Mouse (Mus musculus) small intestine, adult 2 months (tissue): ENCODE measurements around the gene Ncoa3. TPM values are rescaled to one million over a fixed set of nuclear protein-coding genes. Genes with fewer than 3 reads are reported as not detected.

ENCODE experiments used
- H3K27ac ChIP-seq: fragments of 200-500 bp; 2 replicates; pipeline ENCODE4 v1.5.1; 2012; ENCODE audit warnings: low read depth, low read length, control low read depth, inconsistent platforms; ENCODE audit not compliant: insufficient read depth
- H3K27me3 ChIP-seq: fragments of 200-500 bp; 2 replicates; pipeline ENCODE4 v1.6.1; 2012; ENCODE audit warnings: mild to moderate bottlenecking, moderate library complexity, low read length, inconsistent platforms; ENCODE audit not compliant: control insufficient read depth, insufficient read depth
- H3K36me3 ChIP-seq: fragments of 200-500 bp; 2 replicates; pipeline ENCODE4 v1.6.1; 2012; ENCODE audit warnings: mild to moderate bottlenecking, low read length, control low read depth, inconsistent platforms; ENCODE audit not compliant: control insufficient read depth, insufficient read depth
- H3K4me1 ChIP-seq: fragments of 200-500 bp; 2 replicates; pipeline ENCODE4 v1.6.1; 2012; ENCODE audit warnings: low read length, inconsistent platforms, mixed read lengths; ENCODE audit not compliant: control insufficient read depth, insufficient read depth, insufficient read length
- H3K4me3 ChIP-seq: fragments of 200-500 bp; 2 replicates; pipeline ENCODE4 v1.5.1; 2012; ENCODE audit warnings: low read depth, mild to moderate bottlenecking, control low read depth, inconsistent platforms, low read length, moderate library complexity
- CTCF ChIP-seq: fragments of 200-500 bp; IDR thresholded peaks from 2 replicates; pipeline ENCODE4 v1.5.1; 2012; ENCODE audit warnings: low read depth, mild to moderate bottlenecking, control low read depth, inconsistent platforms, low read length, moderate library complexity, mixed read lengths; ENCODE audit not compliant: insufficient replicate concordance, insufficient read length; ENCODE audit errors: extremely low read depth
- POLR2A ChIP-seq: fragments of 200-500 bp; IDR thresholded peaks from 2 replicates; pipeline ENCODE4 v1.6.1; 2012; ENCODE audit warnings: low read depth, mild to moderate bottlenecking, control low read depth, inconsistent platforms, low read length, moderate library complexity
- WGBS: fragments of 180-500 bp; shearing (Covaris S2); methylation state at CpG from one replicate; pipeline ENCODE4 v1.1.7; 2018; 5-methylcytosine and 5-hydroxymethylcytosine counted together
- polyA plus RNA-seq: library from polyadenylated mRNA; depleted of rRNA; stranded (reverse); fragments of >200 nt; gene quantifications from 2 replicates; pipeline ENCODE4 v1.2.3, GENCODE M21; 2012

The Ncoa3 gene
- polyA plus RNA-seq, 1 experiment, result 20.1 TPM

GRCm38 (mm10) chr2:166111238-166111637, 118.8 kb downstream of the Ncoa3 start:
- Histone ChIP-seq H3K4me3 (no peak overlapping the region), H3K27me3 (no peaks in the 10 kb centered on the region), H3K27ac (no peak overlapping the region), H3K36me3 (peaks cover 11% of the 10 kb centered on the region; the same call in 1 of the 2 replicates), H3K4me1 (no peaks in the 10 kb centered on the region)
- TF ChIP-seq CTCF (no peak), POLR2A (no peak)
- WGBS, result 77% methylated on average over 2 of the region's 2 CpGs

- H3K27me3 ChIP-seq, result no peaks in the 10 kb centered on the region
- H3K36me3 ChIP-seq, result peaks cover 17% of the 10 kb centered on the region
- H3K4me1 ChIP-seq, result no peaks in the 10 kb centered on the region
- WGBS, result 68% methylated on average over 10 of the region's 10 CpGs
- H3K4me3 ChIP-seq, result no peak overlapping the region
- TF ChIP-seq CTCF (no peak), POLR2A (no peak)
- no peak overlapping the region for H3K27ac ChIP-seq
Observed at GRCm38 (mm10) chr2:166111831-166112250, 119.4 kb downstream of the Ncoa3 start.

- Histone ChIP-seq H3K27ac (no peak overlapping the region), H3K36me3 (peaks cover 18% of the 10 kb centered on the region), H3K4me1 (no peaks in the 10 kb centered on the region), H3K27me3 (no peaks in the 10 kb centered on the region), H3K4me3 (no peak overlapping the region)
- TF ChIP-seq CTCF (no peak), POLR2A (no peak)
- 94% methylated on average over 11 of the region's 11 CpGs for WGBS
Observed at GRCm38 (mm10) chr2:166112986-166113385, 120.5 kb downstream of the Ncoa3 start.

DNA sequence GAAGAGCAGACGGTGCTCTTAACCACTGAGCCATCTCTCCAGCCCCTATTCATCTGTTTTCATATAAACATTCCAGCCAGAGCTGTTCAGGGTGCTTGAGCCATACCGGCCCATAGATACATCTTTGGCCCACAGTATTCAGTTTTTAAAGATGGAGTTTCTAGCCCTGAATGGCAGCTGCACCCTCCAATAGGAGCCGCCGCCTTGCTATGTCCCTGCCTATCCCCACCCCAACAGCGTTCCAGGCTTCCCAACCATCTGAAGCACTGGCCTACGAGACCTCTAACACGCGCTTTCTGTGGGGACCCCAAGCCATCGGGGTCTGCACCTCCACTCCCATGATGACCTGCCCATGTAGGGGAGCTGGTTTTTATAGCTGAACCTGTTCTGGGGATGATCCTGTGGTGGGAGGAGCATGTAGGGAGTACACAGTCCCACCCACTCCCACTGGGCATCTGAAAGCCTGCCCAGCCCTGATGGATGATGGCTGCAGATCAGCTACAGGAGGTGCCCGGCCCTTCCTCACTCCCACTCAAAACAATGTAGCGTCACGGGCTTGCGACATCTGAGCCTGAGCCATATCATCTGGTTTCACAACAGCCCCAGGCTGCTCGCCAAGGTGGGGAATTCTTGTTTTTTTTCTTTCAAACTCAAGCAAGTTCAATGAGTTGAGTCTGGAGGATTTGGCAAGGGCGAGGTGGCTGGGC, 123.3 kb downstream of the Ncoa3 start:
- peaks cover 18% of the 10 kb centered on the region for H3K36me3 ChIP-seq
- WGBS, result 81% methylated on average over 15 of the region's 15 CpGs
- TF ChIP-seq CTCF (no peak), POLR2A (no peak)

DNA sequence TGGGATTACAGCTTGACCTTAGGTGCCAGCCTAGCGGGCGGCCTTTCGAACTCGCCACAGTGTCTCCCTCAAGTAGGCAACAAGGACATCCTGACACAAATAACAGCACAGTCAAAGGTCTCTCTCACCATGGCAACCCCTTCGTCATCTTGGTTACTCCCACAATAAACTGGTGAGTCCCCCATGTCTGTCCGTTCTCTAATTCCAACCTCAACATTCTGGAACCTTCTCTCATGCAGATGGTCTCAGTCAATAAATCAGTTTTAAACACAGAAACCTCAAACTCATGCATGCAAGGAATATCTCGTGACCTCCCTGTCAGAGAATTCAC, 123.8 kb downstream of the Ncoa3 start:
- Histone ChIP-seq H3K4me1 (peaks cover under 1% of the 10 kb centered on the region; the same call in 1 of the 2 replicates), H3K36me3 (peaks cover 18% of the 10 kb centered on the region), H3K4me3 (no peak overlapping the region), H3K27ac (no peak overlapping the region), H3K27me3 (no peaks in the 10 kb centered on the region)
- 89% methylated on average over 7 of the region's 7 CpGs for WGBS
- no peak for TF ChIP-seq CTCF
- no peak for TF ChIP-seq POLR2A

More for the DNA sequence above, 123.3 kb downstream of the Ncoa3 start:
- Histone ChIP-seq H3K4me1 (no peaks in the 10 kb centered on the region), H3K27ac (no peak overlapping the region), H3K4me3 (no peak overlapping the region), H3K27me3 (no peaks in the 10 kb centered on the region)

DNA sequence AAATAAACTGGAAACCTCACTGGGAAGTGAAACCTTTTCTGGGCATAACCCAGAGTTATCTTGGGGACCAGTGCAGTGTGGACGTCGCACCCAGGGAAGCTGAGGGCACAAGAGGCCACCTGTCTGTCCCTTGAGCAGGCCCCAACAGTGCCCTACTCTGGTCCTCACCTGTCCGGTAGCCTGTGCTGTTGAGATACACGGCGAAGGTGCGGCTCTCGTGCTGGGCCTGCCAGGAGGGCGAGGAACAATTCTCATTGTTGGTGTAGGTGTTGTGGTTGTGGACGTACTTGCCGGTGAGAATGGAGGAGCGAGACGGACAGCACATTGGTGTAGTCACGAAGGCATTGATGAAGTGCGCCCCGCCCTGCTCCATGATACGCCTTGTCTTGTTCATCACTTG, 124.3 kb downstream of the Ncoa3 start:
- 93% methylated on average over 16 of the region's 16 CpGs for WGBS
- Histone ChIP-seq H3K4me3 (no peak overlapping the region), H3K4me1 (peaks cover 5% of the 10 kb centered on the region; the same call in 1 of the 2 replicates), H3K36me3 (peaks cover 18% of the 10 kb centered on the region), H3K27ac (no peak overlapping the region), H3K27me3 (no peaks in the 10 kb centered on the region)
- no peak for TF ChIP-seq POLR2A
- TF ChIP-seq CTCF, result no peak

- H3K4me3 ChIP-seq, result no peak overlapping the region
- peaks cover 15% of the 10 kb centered on the region for H3K36me3 ChIP-seq
- no peaks in the 10 kb centered on the region for H3K27me3 ChIP-seq
- WGBS, result 79% methylated on average over 2 of the region's 2 CpGs
- TF ChIP-seq CTCF, result no peak
- TF ChIP-seq POLR2A, result no peak
- peaks cover 30% of the 10 kb centered on the region; the same call in 1 of the 2 replicates for H3K4me1 ChIP-seq
- H3K27ac ChIP-seq, result no peak overlapping the region
Observed at GRCm38 (mm10) chr2:166119992-166120391, 127.6 kb downstream of the Ncoa3 start.
